ENCODE assay signal across 7 mouse cellular contexts in genomic region chr7:67199412-67199811, GRCm38 (mm10). TPM values are rescaled to one million over a fixed set of nuclear protein-coding genes. Genes with fewer than 3 reads are reported as not detected.
DNase-seq lines count a peak whose midpoint lies in the region; ATAC-seq and TF ChIP-seq lines count a peak whose summit lies in the region.

No protein-coding gene starts in this region.

- no peaks in the 10 kb centered on the region for H3K9me3 ChIP-seq in E14TG2a.4 (ENCODE audit: low read length)

- TF ChIP-seq CTCF in E14TG2a.4 (conservative IDR thresholded peaks at IDR 0.05; ENCODE audit: low read length), result peak; percentile 57
- peak; percentile 94 for TF ChIP-seq CTCF in small intestine, adult 2 months (IDR thresholded peaks at IDR 0.05; ENCODE audit: extremely low read depth, insufficient read length, insufficient replicate concordance, low read depth, low read length)

- H3K27me3 ChIP-seq in E14TG2a.4 (ENCODE audit: insufficient read depth, low read length), result peaks cover 3% of the 10 kb centered on the region; the same call in 1 of the 2 replicates
- no peaks in the 10 kb centered on the region for H3K27me3 ChIP-seq in small intestine, adult 2 months (ENCODE audit: control insufficient read depth, insufficient read depth, low read length)

- ATAC-seq in common myeloid progenitor, adult 5-6 weeks (replicated peaks; ENCODE audit: low read depth, poor library complexity, severe bottlenecking), result peak; percentile 85
- ATAC-seq in granulocyte monocyte progenitor cell, adult 5-6 weeks (replicated peaks; ENCODE audit: poor library complexity, severe bottlenecking), result peak; percentile 81

- no peaks in the 10 kb centered on the region for H3K36me3 ChIP-seq in E14TG2a.4 (ENCODE audit: insufficient read depth, low read length)
- no peaks in the 10 kb centered on the region for H3K36me3 ChIP-seq in small intestine, adult 2 months (ENCODE audit: control insufficient read depth, insufficient read depth, low read length)

- WGBS in small intestine, adult 2 months, result 7% methylated on average over 10 of the region's 10 CpGs

- no peak for TF ChIP-seq POLR2A in small intestine, adult 2 months (IDR thresholded peaks at IDR 0.05; ENCODE audit: low read depth, low read length)

- peak; percentile 71 for DNase-seq in ZHBTc4 (ENCODE audit: low read depth, low spot score)
- peak; percentile 59 to 71 for DNase-seq in layer of hippocampus, postnatal 10 days (ENCODE audit: low spot score in 2 of 2)
- DNase-seq in mesoderm, embryonic 11.5 days (ENCODE audit: low read depth, low spot score), result peak; percentile 61

- H3K27ac ChIP-seq in small intestine, adult 2 months (ENCODE audit: insufficient read depth, low read depth, low read length), result no peak overlapping the region

- no peak overlapping the region for H3K4me3 ChIP-seq in E14TG2a.4 (replicated peaks; ENCODE audit: low read length)
- H3K4me3 ChIP-seq in small intestine, adult 2 months (ENCODE audit: low read depth, low read length), result no peak overlapping the region

- H3K4me1 ChIP-seq in E14TG2a.4 (replicated peaks; ENCODE audit: low read depth, low read length), result no peaks in the 10 kb centered on the region
- no peaks in the 10 kb centered on the region for H3K4me1 ChIP-seq in small intestine, adult 2 months (ENCODE audit: control insufficient read depth, insufficient read depth, insufficient read length, low read length)

RNA-seq across cellular contexts. Expression of gene Lysmd4, which starts 22.9 kb away (rescaled TPM):
- total RNA-seq in common myeloid progenitor, adult 5-6 weeks (2017), result 2.7 and 5.9 TPM in 2 replicates
- total RNA-seq in granulocyte monocyte progenitor cell, adult 5-6 weeks (2014; fragmentation: Nextera tagmentation), result 1.2 and 3.4 TPM in 2 replicates
- total RNA-seq in granulocyte monocyte progenitor cell, adult 5-6 weeks (2017), result 4.0 and 5.8 TPM in 2 replicates
- total RNA-seq in layer of hippocampus, postnatal 10 days (2021), result 10 to 100 TPM; 29.8 to 31.0 TPM
- polyA plus RNA-seq in small intestine, adult 2 months (2012; rRNA removed), result 5.8 and 13.0 TPM in 2 replicates
